Mouse (Mus musculus): ENCODE results near the gene Slc6a9.

GRCm38 (mm10) chr4:117921358-117921757 is 87.1 kb downstream of the Slc6a9 start:
- TF ChIP-seq CTCF (IDR thresholded peaks at IDR 0.05; ENCODE audit: low read depth, low read length) (no peak), GATA1 (IDR thresholded peaks at IDR 0.05; ENCODE audit: borderline replicate concordance, low read length) (no peak)
